Mouse (Mus musculus) left cerebral cortex, adult 11 months (tissue): ENCODE data around the gene Ankfn1.

Experiments
- DNase-seq: peaks from one replicate; pipeline ENCODE4 v3.0.0; 2022; ENCODE audit warnings: low spot score

The Ankfn1 gene

DNA sequence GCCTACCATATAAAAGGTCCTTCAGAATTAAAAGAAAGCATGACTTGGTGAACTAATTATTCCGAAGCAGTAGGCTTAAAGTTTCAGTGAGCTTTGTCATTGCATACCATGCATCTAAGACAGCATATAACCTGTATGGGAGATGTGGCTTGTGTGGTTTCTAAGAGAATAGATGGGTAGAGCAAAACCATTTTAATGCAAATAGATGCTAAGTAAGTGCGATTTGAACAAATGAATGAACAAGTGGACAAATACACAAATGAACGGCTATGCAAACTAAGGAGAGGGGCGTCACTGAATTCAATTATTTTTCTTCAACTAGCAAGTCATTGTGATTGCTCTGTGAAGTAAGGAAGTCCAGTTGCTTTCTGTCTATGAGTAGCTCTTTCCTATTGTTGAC lies 198.3 kb downstream of the Ankfn1 start:
- DNase-seq = no peak

DNA sequence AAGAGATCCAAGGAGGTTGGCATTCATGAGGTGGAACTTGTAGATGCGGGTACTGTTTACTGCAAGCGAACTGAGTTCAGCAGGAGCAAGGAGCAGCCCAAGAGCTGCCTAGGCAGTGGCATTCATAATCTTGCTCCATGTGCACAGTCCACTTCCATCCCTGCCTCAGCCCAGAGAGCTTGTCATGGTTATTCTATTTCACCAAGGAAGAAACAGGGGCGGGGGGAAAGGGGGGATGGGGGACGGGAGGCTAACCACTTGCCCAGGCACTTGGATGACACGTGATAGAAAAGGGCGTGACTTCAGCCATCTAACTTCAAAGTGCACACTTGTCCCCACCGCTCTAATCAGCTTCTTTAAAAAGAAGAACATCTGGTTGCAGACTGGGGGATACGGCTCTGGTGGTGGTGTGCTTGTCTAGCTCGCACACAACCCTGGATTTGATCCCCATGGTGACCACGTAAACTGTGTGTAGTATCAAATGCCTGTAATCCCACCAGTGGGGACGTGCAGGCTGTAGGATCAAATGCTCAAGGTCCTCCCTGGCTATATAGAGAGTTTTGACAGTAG lies 203.1 kb downstream of the Ankfn1 start:
- DNase-seq = no peak

DNA sequence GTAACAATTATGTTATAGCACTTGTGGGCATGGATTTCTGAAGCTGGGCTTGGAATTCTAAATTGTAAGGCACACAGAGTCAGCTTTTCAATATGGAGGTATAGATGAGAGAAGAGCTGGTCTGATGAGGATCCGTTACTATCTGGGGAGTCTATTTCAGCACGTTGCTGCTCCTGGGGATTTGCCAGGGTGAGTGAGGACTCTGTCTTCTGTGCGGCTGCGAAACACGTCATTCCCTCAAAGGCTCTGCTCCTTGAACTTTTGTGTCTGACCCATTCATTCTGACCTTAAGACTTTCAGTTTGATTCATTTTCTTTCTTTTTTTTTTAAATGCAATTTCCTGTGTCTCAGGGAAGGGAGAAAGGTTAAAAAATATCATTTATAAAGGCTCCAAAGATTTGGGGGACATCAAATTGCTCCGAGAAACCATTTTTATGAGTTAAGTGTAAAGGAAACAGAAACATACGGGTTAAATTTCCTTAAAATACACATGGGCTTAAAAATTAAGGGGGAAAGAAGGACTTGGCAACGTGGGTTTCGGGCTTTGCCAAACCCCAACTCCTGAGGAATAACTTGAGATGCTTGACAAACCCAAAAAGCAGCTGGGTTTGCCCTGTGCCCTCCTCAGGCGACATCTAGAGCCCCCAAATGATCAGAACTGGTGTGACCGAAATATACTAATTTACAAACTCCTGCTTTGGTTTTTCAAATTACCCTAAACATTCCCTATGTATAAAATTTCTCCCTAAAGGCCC lies 207.9 kb downstream of the Ankfn1 start:
- DNase-seq = no peak

DNA sequence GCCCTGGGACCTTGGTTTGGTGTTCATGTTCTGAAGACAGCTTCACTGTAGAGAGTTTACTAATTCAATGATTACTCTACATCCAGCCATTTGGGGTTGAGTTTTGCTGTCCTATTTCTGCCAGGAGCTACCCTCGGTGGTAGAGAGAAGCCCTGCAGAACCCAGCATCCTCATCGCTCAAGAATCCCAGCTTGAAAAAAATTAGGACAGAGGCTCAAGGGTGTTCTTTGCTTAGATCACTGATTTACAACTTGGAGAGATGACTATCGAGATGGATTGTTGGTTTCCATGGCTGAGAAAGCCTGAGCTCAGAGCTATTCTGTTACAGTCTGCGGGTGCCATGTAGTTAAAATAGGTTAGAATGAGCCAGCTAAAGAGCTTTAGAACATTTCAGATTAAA lies 209.2 kb downstream of the Ankfn1 start:
- no peak for DNase-seq

DNA sequence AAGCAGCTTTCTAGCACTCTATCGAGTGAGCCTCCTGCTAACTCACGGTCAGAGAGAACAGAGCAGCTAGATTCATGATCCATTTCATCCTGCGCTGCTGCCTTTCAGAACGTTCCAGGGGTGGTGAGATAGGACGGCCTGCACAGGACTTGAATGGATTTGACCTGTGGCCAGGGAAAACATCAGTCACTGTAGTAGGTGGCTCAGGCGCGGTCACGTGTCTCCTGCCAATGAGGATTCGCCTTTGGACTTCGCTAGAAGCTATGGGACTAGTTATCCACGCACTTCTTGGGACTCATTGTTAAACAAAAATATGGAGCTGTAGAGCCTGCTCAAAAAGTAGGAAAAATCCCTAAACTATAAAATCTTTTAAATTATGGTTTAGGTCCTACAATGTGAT lies 226.0 kb downstream of the Ankfn1 start:
- DNase-seq = no peak

DNA sequence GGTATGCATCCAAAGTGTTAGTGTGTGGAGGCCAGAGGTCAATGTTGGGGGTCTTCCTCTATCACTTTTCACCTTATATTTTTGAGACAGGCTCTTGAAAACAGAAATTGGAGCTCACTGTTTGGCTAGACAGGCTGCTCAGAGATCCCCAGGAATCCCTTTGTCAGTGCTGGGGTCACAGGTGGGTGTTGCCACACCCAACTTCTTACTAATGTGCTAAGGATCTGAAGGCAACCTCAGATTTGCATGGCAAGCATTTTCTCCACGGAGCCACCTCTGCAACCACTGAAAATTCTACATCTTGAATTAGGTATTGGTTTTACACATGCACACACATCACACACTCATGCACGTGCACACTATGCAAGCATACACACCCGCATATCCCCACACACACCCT lies 226.5 kb downstream of the Ankfn1 start:
- no peak for DNase-seq

DNA sequence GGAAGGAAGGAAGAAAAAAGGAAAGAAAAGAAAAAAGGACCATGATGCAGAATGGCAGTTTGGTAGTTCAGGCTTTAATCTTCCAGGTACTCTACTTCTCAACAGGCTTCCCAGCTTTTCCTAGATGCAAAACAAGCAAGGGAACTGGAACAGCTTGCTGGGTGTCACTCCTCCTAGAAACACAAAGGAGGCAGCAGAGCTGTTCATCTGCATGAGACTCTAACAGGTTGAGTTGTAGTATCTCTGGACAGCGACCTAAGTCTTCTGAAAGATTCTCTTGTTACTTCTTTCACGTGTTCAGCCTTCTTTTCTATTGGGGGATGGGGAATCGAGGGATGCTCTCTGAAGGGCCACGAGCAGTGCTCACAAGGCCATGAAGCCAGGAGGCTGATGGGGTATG lies 228.7 kb downstream of the Ankfn1 start:
- no peak for DNase-seq

DNA sequence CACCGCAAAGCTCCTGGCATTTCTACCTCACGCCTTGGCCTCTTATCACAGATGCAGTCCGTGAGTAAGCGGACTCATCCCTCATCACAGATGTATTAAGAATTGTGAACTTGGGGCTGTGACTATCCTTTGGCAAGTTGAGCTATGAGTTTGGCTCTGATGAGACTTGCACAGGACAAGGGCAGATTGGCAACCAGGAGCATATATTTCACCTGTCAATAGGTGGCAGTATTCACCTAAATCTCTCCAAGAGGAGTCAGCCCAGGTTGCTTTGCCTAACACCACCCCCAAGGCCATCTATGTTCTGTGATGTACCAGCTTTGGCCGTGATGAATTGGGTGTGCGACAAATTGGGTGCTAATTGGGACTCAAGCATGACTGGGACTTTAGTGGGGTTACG lies 231.3 kb downstream of the Ankfn1 start:
- peak; percentile 32 for DNase-seq

DNA sequence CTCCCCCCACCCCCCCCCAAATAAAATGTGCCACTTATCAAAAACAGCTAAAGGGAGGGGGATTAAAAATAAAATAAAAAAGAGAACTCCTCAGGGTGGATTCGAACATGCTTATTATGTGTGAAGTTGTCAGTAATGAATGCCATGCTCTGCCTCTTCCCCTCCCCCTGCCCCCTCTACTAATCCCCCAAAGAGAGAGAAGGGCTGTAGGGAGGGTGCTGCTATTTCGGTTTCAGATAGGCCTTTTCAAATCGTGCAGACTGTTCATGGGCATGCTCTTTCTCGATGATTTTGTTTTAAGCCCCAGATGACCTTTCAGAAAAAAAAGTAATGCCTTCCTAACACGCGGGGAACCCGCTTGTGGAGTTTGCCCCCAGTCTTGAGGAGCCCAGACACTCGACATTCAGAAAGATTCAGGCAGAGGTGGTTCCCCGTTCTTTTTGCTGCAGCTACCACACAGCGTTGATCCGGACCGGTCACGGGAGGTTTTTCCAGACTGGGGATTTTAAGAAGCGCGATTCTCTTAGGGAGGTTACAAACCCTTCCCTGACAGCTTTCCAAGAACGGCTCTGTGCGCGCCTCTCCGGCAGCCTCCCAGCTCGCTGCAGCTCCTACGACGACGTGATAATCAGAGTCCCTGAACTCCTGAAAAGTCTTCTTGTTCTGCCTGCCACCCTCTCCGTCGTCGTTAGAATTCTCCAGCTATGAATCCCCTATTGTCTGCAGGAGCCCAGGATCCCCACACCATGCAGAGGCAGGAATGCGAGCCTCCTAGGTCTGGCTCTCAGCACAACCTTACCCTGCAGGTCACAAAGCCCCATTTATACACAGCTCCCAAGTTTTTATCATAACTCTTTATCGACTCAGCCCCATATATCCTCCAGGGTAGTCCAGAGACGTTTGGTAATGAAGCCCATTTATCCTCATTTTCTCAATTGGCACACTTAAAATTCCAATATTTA lies 232.3 kb downstream of the Ankfn1 start:
- no peak for DNase-seq

DNA sequence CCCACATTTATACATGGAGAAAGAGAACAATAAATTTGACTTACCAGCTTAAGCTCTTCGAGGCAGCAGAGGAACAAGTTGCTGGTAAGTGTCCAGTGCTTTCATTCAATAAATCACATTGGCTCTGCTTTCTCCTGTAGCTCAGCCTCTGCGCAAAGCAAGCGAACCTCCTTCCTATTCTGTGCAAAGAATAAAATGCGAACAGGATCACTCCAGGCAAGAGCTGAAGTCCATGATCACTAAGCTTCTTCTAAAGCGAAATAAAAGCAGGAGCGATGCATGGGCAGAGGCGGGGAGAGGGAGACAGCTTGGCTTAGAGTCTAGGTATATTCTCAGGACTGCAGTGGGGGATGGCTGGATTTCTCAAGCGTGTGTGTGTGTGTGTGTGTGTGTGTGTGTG lies 239.1 kb downstream of the Ankfn1 start:
- DNase-seq = no peak

DNA sequence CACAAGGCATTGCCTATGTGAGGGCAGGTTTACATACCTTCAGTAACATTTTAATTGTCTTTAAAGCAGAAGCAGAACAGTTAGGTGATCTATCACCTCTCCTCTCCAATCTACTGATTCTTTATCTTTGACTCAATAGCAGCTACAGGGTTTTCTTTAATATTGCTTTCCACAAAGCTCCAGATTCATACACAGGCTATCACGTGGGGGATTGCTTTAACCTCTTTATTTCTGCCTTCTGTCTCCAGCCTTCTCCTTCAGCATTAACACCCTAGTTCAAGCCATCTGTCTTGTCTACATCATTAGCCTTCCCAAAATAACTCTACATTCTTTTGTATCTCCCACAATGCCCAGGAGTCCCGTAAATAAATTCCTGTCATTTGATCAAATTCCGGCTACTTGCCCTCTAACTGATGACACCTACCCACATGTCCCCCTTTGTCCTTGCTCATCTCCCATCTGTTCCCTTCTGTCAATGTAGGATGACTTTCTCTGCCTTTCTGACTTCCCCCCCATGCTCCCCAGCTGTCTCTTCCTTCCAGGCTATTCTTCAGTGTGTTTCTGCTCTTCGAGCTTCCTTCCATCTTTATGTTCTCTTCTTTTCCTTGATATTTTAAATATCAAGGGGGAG lies 249.5 kb downstream of the Ankfn1 start:
- no peak for DNase-seq

DNA sequence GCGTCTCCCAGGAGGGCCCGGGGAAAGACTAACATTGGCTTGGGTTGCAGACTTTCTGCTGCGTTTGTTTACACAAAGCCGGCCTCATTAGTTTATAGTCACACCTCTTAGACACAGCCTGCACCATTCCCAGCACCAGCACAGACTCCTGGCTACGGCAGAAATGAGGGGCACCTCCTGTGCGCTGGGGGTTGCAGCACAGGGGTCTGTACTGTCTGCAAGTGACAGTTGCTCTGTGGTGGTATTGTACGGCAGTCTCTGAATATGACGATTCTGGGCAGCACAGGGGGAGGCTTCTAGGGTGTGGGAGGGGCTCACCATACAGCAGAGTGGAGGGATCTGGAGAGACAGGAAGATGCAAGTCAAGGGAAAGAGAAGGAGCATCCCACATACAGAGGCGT lies 262.0 kb downstream of the Ankfn1 start:
- no peak for DNase-seq

DNA sequence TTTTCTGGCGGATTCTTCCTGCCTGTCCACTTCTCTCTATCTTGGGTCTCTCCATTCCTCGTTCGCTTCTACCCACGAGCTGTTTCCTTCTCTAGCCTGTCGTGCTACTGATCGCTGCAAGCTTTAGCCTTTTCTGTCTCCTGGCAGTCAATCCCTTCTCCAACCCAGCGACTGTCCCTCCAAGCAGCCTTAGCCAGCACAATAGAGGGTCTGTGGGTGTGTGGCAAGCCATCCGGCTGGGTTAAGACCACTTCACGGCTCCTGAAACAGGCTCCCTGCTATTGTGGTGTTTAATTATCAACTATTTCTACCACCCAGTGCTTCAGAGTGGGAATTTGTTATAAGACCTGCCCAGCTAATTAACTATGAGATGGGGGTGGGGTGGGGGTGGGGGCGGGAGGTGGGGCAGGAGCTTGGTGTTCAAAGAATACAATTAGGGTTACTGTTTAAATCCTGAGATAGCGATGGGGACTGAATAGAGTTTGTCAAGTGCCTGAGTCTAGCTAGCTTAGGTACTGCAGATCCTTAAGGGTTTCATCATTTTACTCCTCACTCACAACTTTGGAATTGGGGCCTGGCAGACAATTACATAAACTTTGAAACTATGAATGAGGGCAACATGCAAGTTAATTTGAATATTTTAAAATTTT lies 268.7 kb downstream of the Ankfn1 start:
- DNase-seq = no peak

DNA sequence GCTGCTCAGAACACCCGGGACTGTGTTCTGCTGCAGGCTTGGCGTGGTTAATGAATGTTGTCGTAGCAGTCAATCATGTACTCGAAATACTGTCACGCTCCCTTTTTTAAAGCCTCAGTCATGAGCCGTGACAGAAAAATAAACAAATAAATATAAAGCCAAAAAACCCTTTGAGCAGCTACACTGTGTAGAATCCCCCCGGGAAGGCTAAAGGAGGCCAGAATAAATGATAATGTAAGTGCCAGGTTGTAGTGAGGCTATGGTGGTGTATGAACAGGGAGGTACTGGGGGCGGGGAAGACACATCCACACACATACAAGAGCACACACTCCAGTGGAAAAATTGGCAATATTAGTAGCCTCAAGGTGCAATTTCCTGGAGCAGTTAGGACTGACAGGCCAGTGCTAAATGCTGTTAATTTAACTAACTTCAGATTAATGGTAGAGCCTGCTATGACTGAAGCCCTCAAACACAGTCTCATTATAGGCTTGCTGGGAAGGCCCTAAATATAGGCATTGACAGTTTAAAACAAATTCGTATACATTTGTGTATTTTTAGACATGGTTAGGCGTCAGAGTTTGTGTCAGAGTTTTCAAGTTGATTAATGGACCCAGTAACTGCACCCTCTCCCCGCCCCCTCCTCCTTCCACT lies 270.7 kb downstream of the Ankfn1 start:
- no peak for DNase-seq

DNA sequence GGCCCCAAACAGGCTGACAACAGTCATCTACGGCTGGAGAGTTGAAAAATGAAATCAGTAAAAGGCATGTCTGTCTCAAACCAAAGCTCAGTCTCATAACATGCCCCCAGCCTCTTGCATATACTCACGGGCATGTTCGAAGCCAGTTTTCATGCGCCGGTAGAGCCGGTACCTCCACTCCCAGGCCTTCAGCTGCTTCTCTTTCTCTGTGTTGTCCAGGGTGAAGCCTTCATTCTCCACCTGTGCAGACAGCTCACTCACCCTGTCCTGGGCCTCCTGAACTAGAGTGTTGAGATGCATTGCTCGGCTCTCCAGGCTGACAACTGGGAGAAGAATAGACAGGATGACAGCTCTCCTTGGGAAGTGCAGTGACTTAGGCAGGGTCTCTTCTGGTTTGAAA lies 272.4 kb downstream of the Ankfn1 start:
- DNase-seq = no peak

DNA sequence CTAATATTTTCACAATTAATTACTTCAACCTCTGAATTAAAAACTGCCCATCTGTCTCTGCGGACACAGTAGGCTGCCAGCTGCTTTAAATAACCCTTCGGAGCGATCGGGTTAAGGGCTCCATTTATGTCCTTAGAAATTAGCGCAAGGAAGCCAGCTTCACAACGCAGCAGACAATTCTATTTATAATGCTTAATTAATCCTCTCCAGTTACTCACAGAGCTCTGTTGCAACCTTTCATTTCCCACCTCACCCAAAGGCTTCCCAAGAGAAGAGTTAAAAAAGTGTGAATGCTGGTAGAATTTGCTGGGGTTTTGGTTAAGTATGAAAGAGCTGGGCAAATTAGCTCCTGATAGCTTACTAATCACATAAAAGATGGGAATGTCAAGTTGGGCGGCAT lies 275.7 kb downstream of the Ankfn1 start:
- DNase-seq = no peak

DNA sequence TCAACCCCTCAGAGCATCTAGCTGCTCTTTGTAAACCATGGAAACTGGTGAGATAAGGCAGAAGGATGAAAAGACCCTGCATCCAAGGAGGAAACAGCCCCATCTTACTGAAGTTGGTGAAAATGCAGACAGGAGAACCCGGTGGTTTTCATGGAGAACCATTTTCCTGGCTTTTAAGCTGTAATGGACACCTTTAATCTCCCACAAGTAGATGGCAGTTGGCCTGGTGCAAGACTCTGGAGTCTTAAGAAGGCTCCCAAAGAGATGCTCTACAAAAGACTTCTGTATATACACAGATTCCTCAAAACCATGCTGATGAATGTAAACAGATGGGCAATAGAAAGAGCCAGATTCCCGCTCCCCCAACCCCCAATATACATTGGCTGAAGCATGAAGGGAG lies 276.5 kb downstream of the Ankfn1 start:
- DNase-seq = no peak

DNA sequence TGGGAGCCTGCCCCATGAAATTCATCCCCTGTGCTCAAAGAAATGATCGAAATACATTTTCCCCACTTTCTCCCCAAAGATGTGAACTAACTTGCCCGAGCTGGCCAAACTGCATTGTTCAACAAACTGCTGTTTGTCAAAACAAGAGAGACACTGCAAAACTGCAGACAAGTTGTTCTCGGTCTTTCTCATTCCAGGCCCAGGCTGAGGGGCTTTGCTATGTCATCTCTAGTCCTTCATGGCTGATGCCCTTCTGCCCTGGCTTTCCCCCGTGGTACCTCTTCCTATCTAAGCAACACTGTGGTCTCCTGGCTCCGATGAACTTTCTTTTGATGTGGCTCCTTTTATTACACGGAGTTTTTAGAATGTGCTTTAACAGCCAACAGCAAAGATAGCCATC lies 296.4 kb downstream of the Ankfn1 start:
- no peak for DNase-seq

DNA sequence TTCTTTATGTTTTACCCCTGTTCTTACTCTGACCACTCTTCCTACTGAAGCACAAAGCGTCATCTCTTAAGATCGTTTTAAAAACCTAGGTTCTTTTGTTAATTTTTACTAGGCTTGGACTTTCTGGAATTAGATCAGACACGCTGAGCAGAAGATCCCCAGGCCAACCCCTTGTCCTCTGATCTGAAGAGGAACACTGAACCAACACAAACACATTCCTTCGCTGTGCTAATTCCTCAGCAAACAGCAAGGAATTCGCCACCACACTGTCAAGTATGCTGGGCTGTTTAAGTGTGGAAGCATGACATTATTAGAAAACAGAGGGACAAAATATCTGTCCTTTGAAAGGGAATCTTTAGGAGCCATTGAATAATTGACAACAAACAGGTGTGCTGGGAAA lies 300.5 kb downstream of the Ankfn1 start:
- DNase-seq = no peak

DNA sequence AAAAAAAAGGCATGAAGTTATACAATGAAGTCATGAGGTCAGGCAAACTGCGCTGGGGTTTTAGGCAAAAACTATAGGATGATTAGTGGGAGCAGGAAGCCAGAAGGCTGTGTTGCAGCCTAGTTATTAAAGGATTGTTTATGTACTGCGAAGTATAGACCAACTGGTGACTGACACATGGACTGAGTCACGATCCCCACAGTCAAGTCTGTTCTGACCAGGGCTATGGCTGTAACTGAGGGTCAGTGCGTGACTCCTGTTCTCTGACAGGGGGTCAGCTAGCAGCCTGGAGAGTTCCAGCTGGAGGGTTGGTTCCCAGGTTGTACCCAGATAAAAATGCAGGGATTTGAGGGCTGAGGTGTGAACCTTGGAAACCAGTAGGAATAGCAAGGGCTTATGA lies 301.4 kb downstream of the Ankfn1 start:
- DNase-seq = no peak

DNA sequence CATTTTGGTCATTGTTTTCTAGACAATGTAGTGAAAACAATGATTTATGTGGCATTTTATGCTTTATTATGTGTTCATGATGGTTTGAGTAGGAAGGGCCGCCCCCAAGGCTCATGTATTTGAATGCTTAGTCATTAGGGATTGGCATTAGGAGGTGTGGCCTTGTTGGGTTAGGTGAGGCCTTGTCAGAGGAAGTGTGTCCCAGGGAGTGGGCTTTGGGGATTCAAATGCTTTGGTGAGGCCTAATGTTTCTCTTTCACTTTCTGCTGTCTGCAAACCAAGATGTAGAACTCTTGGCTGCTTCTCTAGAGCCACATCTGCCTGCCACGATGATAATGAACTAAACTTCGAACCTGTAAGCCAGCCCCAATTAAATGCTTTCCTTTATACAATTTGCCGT lies 304.6 kb downstream of the Ankfn1 start:
- DNase-seq = no peak

DNA sequence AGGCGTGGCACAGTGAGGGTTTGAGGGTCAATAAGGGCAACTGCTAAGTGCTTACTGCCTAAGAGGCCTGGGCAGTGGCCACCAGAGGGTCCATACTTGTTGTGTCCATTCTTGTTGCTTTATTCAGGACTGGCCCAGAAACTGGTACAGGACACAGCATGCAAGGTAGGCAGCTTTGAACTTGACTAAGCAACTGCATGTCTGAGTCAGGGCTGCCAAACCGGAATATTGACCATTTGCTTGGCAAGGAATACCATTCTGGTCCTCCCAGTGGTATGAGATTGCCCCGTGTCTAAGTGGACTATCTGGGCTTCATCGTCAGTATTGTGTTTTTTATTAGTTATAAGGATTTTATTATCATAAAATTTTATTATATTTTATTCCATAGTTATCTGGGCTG lies 312.1 kb downstream of the Ankfn1 start:
- no peak for DNase-seq
